Mouse (Mus musculus) adrenal gland, adult 10 weeks (tissue): ENCODE results near the gene Nwd2. TPM values are rescaled to one million over a fixed set of nuclear protein-coding genes. Genes with fewer than 3 reads are reported as not detected.

Experiments used
- polyA plus RNA-seq: library from polyadenylated mRNA; stranded (reverse); fragments of 350-450 nt; fragmentation: Illumina TruSeq; extraction: RNeasy Lipid Tissue Mini Kit (QIAGEN cat#74804); gene quantifications from one replicate; pipeline ENCODE4 v1.2.3, GENCODE M21; 2014; ENCODE audit warnings: low read depth, low replicate concordance

Nwd2 gene
- not detected for polyA plus RNA-seq

GRCm38 (mm10) chr5:63649070-63649532 lies at the start of gene Nwd2:
Nwd2 (plus strand) TSS chr5:63649102.

DNA sequence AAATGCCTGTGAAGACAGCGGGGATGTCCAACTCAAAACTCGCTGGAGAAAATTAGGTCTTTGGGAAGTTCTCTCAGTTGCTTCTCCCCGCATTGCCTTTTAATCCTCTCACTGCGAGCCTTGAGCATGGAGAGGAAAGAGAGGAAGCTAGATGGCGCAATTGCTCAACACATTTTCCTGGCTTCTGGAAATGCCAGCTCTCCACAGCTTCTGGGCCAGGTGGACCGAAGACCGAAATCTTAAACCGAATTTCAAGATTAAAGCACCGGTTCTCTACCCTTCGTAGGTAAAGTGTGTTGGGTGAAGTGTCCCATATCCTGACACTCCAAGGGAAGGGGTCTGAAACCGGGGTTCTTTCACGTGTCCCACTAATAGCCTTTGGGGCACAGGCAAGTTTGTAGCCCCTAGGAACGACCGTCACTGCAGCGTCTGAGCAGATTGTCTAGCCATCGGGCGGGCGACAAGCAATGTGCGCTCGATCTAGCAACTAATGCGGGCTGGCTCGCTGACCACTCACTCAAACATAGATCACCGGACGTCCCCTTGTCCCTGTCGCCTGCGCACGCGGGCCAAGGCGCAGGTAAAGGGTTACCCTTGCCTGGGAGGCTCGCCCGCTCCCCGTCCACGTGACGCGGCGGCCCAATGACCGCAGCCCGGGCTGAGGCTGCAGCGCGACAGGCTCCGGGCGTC lies 163.1 kb downstream of the Nwd2 start, which contains the start of gene 0610040J01Rik:
TSS of gene 0610040J01Rik (plus strand) at position 545 of the 690 bp plus-strand sequence.

Other genes starting within 250 kb of the Nwd2 start
- not detected for gene 0610040J01Rik, start 163.3 kb downstream of the Nwd2 start, polyA plus RNA-seq